Mouse (Mus musculus) cerebellum, adult 2 months (tissue): ENCODE data around the gene Utp11. TPM values are rescaled to one million over a fixed set of nuclear protein-coding genes. Genes with fewer than 3 reads are reported as not detected.

Source experiments
- DNase-seq, 2 experiments: peaks; one replicate each; pipeline ENCODE4 v3.0.0; 2021
- H3K27ac ChIP-seq: fragments of 200-500 bp; 2 replicates; pipeline ENCODE4 v1.5.1; 2012; ENCODE audit warnings: low read length, control low read depth, inconsistent platforms; ENCODE audit not compliant: insufficient read depth
- H3K27me3 ChIP-seq: fragments of 200-500 bp; 2 replicates; pipeline ENCODE4 v1.6.1; 2012; ENCODE audit warnings: inconsistent platforms, mild to moderate bottlenecking, low read length, moderate library complexity; ENCODE audit not compliant: control insufficient read depth, insufficient read depth
- H3K4me1 ChIP-seq: fragments of 200-500 bp; 2 replicates; pipeline ENCODE4 v1.6.1; 2011; ENCODE audit warnings: low read length; ENCODE audit not compliant: control insufficient read depth, insufficient read depth
- H3K4me3 ChIP-seq: fragments of 200-500 bp; replicated peaks from 2 replicates; pipeline ENCODE3; 2011; ENCODE audit warnings: mild to moderate bottlenecking, low read depth, low read length, control low read depth; ENCODE audit not compliant: insufficient read depth
- CTCF ChIP-seq: fragments of 200-500 bp; IDR thresholded peaks from 2 replicates; pipeline ENCODE4 v1.5.1; 2011; ENCODE audit warnings: low read depth, mild to moderate bottlenecking, control low read depth, low read length, moderate library complexity, borderline replicate concordance; ENCODE audit not compliant: insufficient read depth
- POLR2A ChIP-seq: fragments of 200-500 bp; IDR thresholded peaks from 2 replicates; pipeline ENCODE4 v1.6.1; 2011; ENCODE audit warnings: low read length, control low read depth, borderline replicate concordance; ENCODE audit not compliant: insufficient read depth
- WGBS: fragments of 180-500 bp; shearing (Covaris S2); methylation state at CpG from one replicate; pipeline ENCODE4 v1.1.7; 2018; 5-methylcytosine and 5-hydroxymethylcytosine counted together
- polyA plus RNA-seq: library from polyadenylated mRNA; depleted of rRNA; stranded (reverse); fragments of >200 nt; gene quantifications from 2 replicates; pipeline ENCODE4 v1.2.3, GENCODE M21; 2012

The Utp11 gene
- polyA plus RNA-seq, 1 experiment: 19.4 TPM

DNA sequence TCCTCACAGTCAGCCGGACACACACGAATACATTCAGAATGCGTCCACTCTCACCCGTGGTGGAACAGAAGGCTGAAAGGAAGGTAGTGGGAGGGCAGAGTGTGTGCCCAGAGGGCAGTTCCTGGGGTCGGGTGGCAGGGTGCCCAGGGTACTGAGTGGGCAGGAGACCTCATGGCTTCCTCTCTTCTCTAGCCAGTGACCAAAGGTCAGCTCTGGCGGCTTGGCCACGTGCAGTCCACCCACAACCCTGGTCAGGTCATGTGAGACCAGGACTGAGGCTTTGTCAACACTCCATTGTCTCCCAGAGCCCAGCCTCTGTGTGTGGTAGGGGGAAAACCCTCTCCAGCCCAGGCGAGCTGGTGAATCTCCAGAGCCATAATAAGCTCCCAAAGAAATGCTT, 23.2 kb downstream of the Utp11 start:
- Histone ChIP-seq H3K4me1 (0 out of 2 replicates have a peak, but pooled peaks cover 2% of the 10 kb centered on the region), H3K27me3 (no peaks in the 10 kb centered on the region), H3K27ac (no peak overlapping the region), H3K4me3 (no peak overlapping the region)
- 53% methylated on average over 8 of the region's 8 CpGs for WGBS
- DNase-seq: peak in 1 of 2 experiments; percentile 7
- TF ChIP-seq CTCF: no peak
- TF ChIP-seq POLR2A: no peak

DNA sequence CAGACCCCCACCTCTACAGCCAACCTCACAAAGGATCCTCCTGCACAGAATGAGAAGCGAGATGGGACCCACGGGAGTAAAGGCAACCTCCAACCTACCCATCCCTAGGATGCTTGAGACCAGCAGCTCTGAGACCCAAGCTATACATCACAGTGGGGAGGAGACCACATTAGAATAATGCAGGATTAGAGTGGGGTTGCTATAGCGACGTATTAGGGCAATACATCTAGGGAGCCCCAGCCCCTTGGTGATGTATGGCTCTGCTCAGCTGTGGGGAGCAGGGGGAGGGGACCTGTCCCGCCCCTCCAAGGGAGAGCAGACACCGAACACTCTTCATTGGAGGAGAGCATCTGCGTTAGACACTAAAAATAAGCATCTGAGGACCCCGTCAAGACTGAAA, 25.3 kb downstream of the Utp11 start:
- Histone ChIP-seq H3K4me3 (no peak overlapping the region), H3K27me3 (no peaks in the 10 kb centered on the region), H3K27ac (no peak overlapping the region), H3K4me1 (0 out of 2 replicates have a peak, but pooled peaks cover 2% of the 10 kb centered on the region)
- WGBS: 46% methylated on average over 8 of the region's 8 CpGs
- DNase-seq: no peak
- TF ChIP-seq CTCF (no peak), POLR2A (no peak)

DNA sequence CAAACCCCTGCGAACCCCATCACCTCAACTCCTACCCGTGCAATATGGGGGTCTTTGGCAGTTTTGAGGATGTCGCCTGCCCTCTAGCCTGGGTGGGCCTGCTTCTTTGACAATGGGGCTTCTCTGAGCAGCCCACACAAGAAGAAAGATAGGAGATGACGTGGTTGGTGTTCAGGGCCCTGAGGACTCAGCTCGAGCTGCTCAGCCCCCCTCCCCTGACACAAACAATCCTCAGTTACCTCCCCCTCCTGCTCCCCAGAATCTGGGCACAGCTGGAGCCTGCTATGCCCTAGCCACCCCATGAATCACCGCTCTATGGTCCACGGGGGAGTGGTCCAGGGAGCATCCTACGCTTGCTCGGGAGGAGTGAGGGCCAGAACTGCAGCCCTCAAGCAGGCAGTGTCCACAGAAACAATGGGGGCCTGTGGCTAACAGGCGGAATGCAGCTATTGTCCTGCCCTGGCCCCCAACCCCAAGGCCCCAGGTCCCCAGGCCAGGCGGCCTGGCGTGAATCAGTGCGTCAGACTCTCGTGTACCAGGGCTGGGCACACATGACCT, 25.8 kb downstream of the Utp11 start:
- 60% methylated on average over 14 of the region's 14 CpGs for WGBS
- no peak overlapping the region for H3K4me3 ChIP-seq
- DNase-seq: no peak
- TF ChIP-seq CTCF (no peak), POLR2A (no peak)
- 0 out of 2 replicates have a peak, but pooled peaks cover 2% of the 10 kb centered on the region for H3K4me1 ChIP-seq
- H3K27ac ChIP-seq: no peak overlapping the region
- no peaks in the 10 kb centered on the region for H3K27me3 ChIP-seq

DNA sequence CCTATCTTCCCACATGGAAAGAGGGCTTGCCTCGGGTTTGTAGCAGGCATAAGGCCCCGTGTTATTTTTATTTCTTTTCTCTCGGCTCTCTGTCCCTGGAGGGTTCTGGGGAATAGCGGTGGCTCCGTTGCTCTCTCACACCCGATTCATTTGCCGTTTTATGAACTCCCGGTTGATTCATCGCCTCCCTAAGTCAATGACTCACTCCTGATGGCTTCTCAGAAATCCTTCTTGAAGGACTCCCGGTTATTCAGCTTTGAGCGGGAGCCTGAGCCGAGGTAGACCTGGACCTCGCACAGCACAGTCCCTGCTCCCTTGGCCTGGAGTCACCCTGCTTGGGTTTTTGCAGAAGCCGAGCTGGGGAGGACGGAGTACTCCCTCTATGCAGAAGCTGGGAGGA, 28.8 kb downstream of the Utp11 start:
- Histone ChIP-seq H3K27ac (no peak overlapping the region), H3K4me3 (no peak overlapping the region), H3K4me1 (no peaks in the 10 kb centered on the region), H3K27me3 (no peaks in the 10 kb centered on the region; the same call in 1 of the 2 replicates)
- 77% methylated on average over 15 of the region's 15 CpGs for WGBS
- TF ChIP-seq POLR2A (no peak), CTCF (no peak)
- DNase-seq: no peak

DNA sequence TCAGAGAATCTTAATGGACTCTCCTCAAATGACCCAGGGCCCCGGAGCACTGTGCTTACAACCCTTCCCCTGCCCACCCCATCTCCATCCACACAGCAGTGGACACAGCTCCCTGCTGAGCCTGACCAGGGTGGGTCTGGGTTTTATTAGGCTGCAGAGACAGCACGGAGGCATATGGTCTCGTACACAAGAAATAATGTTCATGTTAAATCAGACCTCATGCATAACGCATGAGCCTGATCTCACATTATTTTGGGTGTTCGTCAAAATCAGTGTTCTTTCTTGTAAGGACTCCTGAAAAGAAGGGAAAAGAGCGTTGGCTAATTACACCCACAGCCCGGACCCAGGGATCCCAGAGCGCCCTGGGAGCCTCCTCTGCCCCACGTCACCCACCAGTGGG, 29.2 kb downstream of the Utp11 start:
- H3K4me3 ChIP-seq: no peak overlapping the region

DNA sequence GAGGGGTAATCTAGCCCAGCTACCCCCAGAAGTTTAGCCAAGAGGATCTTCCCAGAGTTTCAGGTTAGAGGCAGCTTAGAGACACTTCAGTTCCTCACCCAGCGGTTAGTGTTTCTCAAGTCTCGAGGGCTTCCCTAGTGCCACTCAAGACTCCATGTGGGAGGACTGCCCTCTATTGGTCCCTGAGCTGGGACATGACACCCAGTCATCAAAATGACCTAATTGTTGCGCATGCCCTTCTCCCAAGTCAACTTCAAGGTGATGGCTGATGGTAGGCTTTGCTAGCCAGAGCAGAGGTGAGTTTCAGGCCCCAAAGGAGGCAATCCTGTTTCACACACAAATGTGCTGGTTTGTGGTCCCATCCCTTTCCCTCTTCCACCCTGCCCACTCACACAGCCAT, 30.4 kb downstream of the Utp11 start:
- H3K4me1 ChIP-seq: no peaks in the 10 kb centered on the region
- no peak overlapping the region for H3K4me3 ChIP-seq
- no peak for TF ChIP-seq POLR2A
- peak; percentile 39; the same call in 1 of the 2 replicates for TF ChIP-seq CTCF
- no peak overlapping the region for H3K27ac ChIP-seq
- WGBS: 44% methylated on average over 3 of the region's 3 CpGs
- no peak for DNase-seq
- H3K27me3 ChIP-seq: peaks cover 4% of the 10 kb centered on the region; the same call in 1 of the 2 replicates

More for the DNA sequence above, 29.2 kb downstream of the Utp11 start:
- TF ChIP-seq POLR2A: no peak
- no peak for TF ChIP-seq CTCF
- H3K27me3 ChIP-seq: peaks cover 3% of the 10 kb centered on the region; the same call in 1 of the 2 replicates
- H3K4me1 ChIP-seq: no peaks in the 10 kb centered on the region
- 63% methylated on average over 9 of the region's 9 CpGs for WGBS
- DNase-seq: no peak
- H3K27ac ChIP-seq: no peak overlapping the region

DNA sequence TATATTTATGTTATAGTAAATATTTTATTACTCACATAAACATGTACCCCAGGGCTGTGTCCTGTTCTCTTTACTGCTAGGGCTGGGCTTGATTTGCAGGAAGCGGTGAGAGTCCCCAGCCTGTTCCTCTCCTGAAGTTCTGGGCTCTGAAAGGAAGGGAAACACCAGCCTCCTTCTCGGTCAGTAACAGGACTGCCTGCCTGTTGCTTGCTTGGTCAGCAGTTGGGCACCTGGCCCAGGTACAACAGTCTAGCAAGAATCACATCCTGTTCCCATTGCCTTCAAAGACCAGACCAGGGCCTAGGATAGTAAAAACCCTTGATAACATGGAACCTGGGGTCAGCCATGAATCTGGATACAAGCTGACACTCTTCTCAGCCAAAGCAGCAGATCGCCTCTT, 32.8 kb downstream of the Utp11 start:
- Histone ChIP-seq H3K4me1 (no peaks in the 10 kb centered on the region), H3K27me3 (peaks cover 12% of the 10 kb centered on the region; the same call in 1 of the 2 replicates), H3K4me3 (no peak overlapping the region), H3K27ac (no peak overlapping the region)
- 84% methylated on average over 3 of the region's 3 CpGs for WGBS
- TF ChIP-seq POLR2A: no peak
- TF ChIP-seq CTCF: no peak
- no peak for DNase-seq

DNA sequence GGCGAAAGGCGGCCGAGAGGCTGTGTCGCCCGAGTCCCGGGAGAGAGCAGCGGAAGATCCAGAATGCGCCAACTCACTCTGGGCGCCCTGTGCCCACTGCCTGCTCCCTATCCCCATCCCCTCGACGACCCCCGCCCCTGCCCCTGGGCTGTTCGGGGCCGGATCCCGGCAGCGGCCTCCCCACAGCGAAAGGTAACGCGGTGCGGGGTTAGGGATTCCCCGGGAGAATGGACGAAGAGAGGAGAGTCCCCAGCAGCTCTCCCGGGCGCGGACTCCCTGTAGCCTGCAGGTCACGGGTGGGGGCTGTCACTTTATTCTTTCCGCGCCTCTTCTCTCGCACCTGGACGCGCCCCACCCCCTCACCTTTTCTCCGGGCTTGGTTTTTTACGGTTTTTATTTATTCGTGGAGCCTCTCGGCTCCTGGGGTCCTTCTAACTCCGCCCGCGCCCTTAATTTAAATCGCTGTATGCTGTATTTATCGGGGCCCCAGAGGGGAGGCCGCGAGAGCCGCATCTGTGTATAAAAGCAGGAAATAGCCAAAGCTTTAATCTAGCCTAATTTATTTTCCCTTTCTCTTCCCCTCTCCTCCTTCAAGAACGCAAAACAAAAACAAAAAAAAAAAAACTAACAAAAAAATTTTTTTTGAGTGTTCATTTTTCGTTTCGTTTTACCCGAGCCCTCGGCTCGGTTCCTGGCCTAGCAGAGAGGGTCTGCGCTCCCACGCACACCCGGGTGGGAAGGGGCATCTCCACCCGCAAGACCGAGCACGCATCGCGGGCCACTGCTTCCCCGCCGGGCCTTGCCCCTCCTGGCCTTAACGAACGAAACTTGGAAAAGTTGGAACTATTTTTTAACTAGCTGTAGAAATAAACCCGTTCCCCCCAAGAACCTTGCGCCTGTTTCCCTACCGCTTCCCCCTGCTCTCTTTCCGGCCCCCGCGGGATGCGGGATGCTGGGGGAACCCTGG, 33.9 kb downstream of the Utp11 start:
- DNase-seq: peak in 1 of 2 experiments; percentile 35
- no peak overlapping the region for H3K27ac ChIP-seq
- no peaks in the 10 kb centered on the region for H3K4me1 ChIP-seq
- no peak overlapping the region for H3K4me3 ChIP-seq
- no peak for TF ChIP-seq CTCF
- TF ChIP-seq POLR2A: no peak
- peaks cover 12% of the 10 kb centered on the region; the same call in 1 of the 2 replicates for H3K27me3 ChIP-seq
- 7% methylated on average over 68 of the region's 68 CpGs for WGBS
